Mouse (Mus musculus): ENCODE measurements at regions not wholly inside any gene's neighbourhood (a gene's known extent, or its start where the extent isn't known, plus 50 kb on each side); places are given as distances from the start of the nearest gene placed in this dataset.

DNA sequence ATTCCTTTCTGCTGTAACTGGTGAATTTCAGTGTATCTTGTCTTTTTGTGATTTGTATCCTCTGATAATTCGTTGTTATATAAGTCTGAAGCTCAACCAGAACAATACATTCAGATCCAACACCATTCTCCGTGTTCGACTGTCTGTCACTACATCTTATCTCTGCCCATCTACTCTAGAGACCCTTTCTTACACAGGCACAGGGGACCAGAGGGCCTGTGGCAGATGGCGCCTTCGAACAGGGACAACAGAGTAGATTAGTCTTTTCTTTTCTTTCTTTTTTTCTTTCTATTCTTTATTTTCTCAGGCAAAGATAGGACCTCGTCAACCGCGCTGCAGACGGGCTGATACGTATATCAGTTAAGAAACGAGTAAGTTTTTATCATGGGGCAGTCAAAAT, 215.3 kb downstream of the Gm21294 start:
- peak; percentile 5 to 6 for DNase-seq (ENCODE audit: low spot score in 2 of 2)

Measured in right cerebral cortex, postnatal 10 days (tissue).